In the genomic region with DNA sequence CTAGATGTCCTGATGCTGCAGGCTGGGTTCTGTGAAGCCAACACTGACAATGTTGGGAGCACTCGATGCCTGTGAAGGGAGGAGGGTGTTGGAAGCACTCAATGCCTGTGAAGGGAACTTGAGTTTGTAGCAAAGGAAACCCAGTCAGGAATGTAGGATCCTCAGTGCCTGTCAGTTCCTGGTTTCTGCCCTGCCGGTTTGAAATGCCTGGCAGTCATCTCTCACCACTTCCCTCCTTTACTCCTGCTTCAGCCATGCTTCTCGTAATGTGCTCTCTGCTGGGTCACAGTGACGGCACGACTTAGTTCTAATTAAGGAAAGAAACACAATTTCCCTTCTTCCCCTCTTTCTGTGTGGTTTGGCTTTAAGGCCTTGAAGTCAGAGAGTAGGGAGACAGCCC, we compare ENCODE assay signal across 26 mouse cellular contexts. TPM values are rescaled to one million over a fixed set of nuclear protein-coding genes. Genes with fewer than 3 reads are reported as not detected.
DNase-seq lines count a peak whose midpoint lies in the region; ATAC-seq lines count a peak whose summit lies in the region.
"Had no signal": no experiment of that assay in that cellular context is flagged by ENCODE, and none has a peak within 500 bp of the region (broad histone marks: within the 10 kb centered on the region; RNA-seq: fewer than 3 reads in every experiment).

No protein-coding gene starts in this region.

- DNase-seq in heart, adult 11 months: peak; percentile 84
- DNase-seq in heart, postnatal 10 days: no peak
- no peak for DNase-seq in thymus, postnatal 14 days
- DNase-seq in lung, postnatal 36 days: no peak
- DNase-seq in cerebellum, postnatal 25 days: no peak
- no peak for DNase-seq in adrenal gland, postnatal 4 days (ENCODE audit: low spot score in 2 of 2)
- DNase-seq: adrenal gland, postnatal 10 days; adrenal gland, postnatal 36 days; B cell, adult 2 months; cerebellum, adult 18-20 months; cerebellum, adult 9-10 months; cerebellum, postnatal 14 days; embryo, embryonic 11 days; gastrocnemius, postnatal 10 days; gastrocnemius, postnatal 36 days; heart, adult 18-20 months; heart, postnatal 14 days; heart, postnatal 4 days had no signal

- intact Hi-C loops in heart, postnatal 10 days (cut with DNase I): no loop called here

- peak; percentile 68 for ATAC-seq in granulocyte monocyte progenitor cell, adult 5-6 weeks (replicated peaks; ENCODE audit: poor library complexity, severe bottlenecking)
- peak; percentile 69 for ATAC-seq in megakaryocyte, adult 5-6 weeks (ENCODE audit: poor library complexity, severe bottlenecking)
- ATAC-seq: forebrain, embryonic 15.5 days; hindbrain, embryonic 16.5 days; inflammation-experienced regulatory T-cells, adult 6 months; intestine, embryonic 16.5 days; Patski had no signal

RNA-seq across cellular contexts. Expression of a gene that starts 10.2 kb away (rescaled TPM):
- 1 to 10 TPM in 1 of 2 experiments, under 1 TPM in 1; 0.99 to 1.6 TPM for total RNA-seq in heart, postnatal 10 days (2021)
- total RNA-seq in granulocyte monocyte progenitor cell, adult 5-6 weeks (2014; fragmentation: Nextera tagmentation): 65.1 and 77.0 TPM in 2 replicates
- 101 and 110 TPM in 2 replicates for total RNA-seq in granulocyte monocyte progenitor cell, adult 5-6 weeks (2017)
- 59.2 and 61.2 TPM in 2 replicates for total RNA-seq in megakaryocyte, adult 5-6 weeks (2015)
- total RNA-seq in megakaryocyte, adult 5-6 weeks (2017): 223 and 227 TPM in 2 replicates
- 1 to 10 TPM; 2.3 to 2.6 TPM for total RNA-seq in adrenal gland, postnatal 4 days (2021)
- total RNA-seq: G1E had no signal

RNA-seq across cellular contexts. Expression of a gene that starts 37.9 kb away (rescaled TPM):
- 10 to 100 TPM; 33.4 to 37.1 TPM for total RNA-seq in heart, postnatal 10 days (2021)
- 39.2 and 40.8 TPM in 2 replicates for total RNA-seq in granulocyte monocyte progenitor cell, adult 5-6 weeks (2014; fragmentation: Nextera tagmentation)
- total RNA-seq in granulocyte monocyte progenitor cell, adult 5-6 weeks (2017): 41.6 and 61.7 TPM in 2 replicates
- total RNA-seq in megakaryocyte, adult 5-6 weeks (2015): 42.7 and 43.2 TPM in 2 replicates
- total RNA-seq in megakaryocyte, adult 5-6 weeks (2017): 26.9 and 28.2 TPM in 2 replicates
- total RNA-seq in adrenal gland, postnatal 4 days (2021): 10 to 100 TPM; 73.0 to 73.2 TPM

Comparison
In these comparisons a context has a peak if more than half of its experiments do, and no peak if none do; other contexts are left out.
1. RNA of a gene that starts 10.2 kb away (total RNA-seq): 59.2 to 227 TPM in megakaryocyte, adult 5-6 weeks and 65.1 to 110 TPM in granulocyte monocyte progenitor cell, adult 5-6 weeks; 2.3 to 2.6 TPM in adrenal gland, postnatal 4 days and 0.99 to 1.6 TPM in heart, postnatal 10 days; every median in the first group is over 10 times any median in the second.